ENCODE assay signal across 13 mouse cellular contexts in the genomic region with DNA sequence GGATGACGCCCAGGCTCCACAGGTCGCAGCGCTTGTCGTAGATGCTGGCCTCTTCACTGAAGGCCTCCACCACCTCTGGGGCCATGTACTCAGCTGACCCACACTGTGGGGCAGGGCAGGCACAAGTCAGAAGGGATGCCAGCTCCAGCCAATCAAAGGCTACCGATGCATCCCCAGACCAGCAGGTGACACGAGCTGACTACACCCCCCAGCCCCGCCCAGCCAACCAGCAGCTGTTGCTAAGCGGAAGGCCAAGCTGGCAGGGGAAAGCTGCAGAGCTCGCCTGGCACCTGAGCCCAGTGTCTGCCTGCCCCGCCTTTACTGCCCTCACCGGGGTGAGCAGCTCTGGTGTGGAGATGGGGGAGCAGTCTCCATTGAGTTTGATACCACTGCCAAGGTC. TPM values are rescaled to one million over a fixed set of nuclear protein-coding genes. Genes with fewer than 3 reads are reported as not detected.
DNase-seq lines count a peak whose midpoint lies in the region; ATAC-seq and TF ChIP-seq lines count a peak whose summit lies in the region.
"Had no signal": no experiment of that assay in that cellular context is flagged by ENCODE, and none has a peak within 500 bp of the region (broad histone marks: within the 10 kb centered on the region; RNA-seq: fewer than 3 reads in every experiment).

No protein-coding gene starts in this region.

- H3K9me3 ChIP-seq in hindbrain, postnatal 0 days (ENCODE audit: low read length) = no peaks in the 10 kb centered on the region
- no peaks in the 10 kb centered on the region for H3K9me3 ChIP-seq in hindbrain, embryonic 11.5 days (ENCODE audit: control insufficient read depth, low read length)
- H3K9me3 ChIP-seq: embryonic facial prominence, embryonic 10.5 days; lung, embryonic 15.5 days had no signal

- no peak overlapping the region for H3K9ac ChIP-seq in hindbrain, postnatal 0 days (replicated peaks; ENCODE audit: low read length)
- no peak overlapping the region for H3K9ac ChIP-seq in hindbrain, embryonic 11.5 days (ENCODE audit: low read depth, low read length)
- H3K9ac ChIP-seq: lung, embryonic 15.5 days had no signal

- TF ChIP-seq CTCF in hindbrain, postnatal 0 days (IDR thresholded peaks at IDR 0.05; ENCODE audit: low read depth) = no peak
- no peak for TF ChIP-seq CTCF in lung, adult 2 months (IDR thresholded peaks at IDR 0.05; ENCODE audit: insufficient read depth, low read length)

- H3K27ac ChIP-seq in hindbrain, postnatal 0 days = no peak overlapping the region
- H3K27ac ChIP-seq in hindbrain, embryonic 11.5 days (ENCODE audit: low read depth, low read length) = no peak overlapping the region
- H3K27ac ChIP-seq: lung, embryonic 15.5 days had no signal

- WGBS in hindbrain, postnatal 0 days = 61% methylated on average over 11 of the region's 11 CpGs
- WGBS in hindbrain, embryonic 11.5 days = 90% methylated on average over 11 of the region's 11 CpGs
- 73% methylated on average over 11 of the region's 11 CpGs for WGBS in lung, adult 2 months

- ATAC-seq in hindbrain, postnatal 0 days = no peak
- no peak for ATAC-seq in hindbrain, embryonic 11.5 days (ENCODE audit: low FRiP score)
- no peak for ATAC-seq in frontal cortex, adult (ENCODE audit: low TSS enrichment)

- no peak overlapping the region for H3K4me3 ChIP-seq in hindbrain, postnatal 0 days (ENCODE audit: low read length)
- no peak overlapping the region for H3K4me3 ChIP-seq in hindbrain, embryonic 11.5 days (ENCODE audit: low read depth, low read length)
- no peak overlapping the region for H3K4me3 ChIP-seq in lung, adult 2 months (replicated peaks; ENCODE audit: extremely low read depth, low read depth, low read length)
- H3K4me3 ChIP-seq: embryonic facial prominence, embryonic 10.5 days; lung, embryonic 15.5 days had no signal

- H3K4me2 ChIP-seq in hindbrain, postnatal 0 days (ENCODE audit: low read depth, low read length) = no peak overlapping the region
- no peak overlapping the region for H3K4me2 ChIP-seq in hindbrain, embryonic 11.5 days (replicated peaks; ENCODE audit: low read depth, low read length)
- H3K4me2 ChIP-seq: lung, embryonic 15.5 days had no signal

- H3K27me3 ChIP-seq in hindbrain, postnatal 0 days (ENCODE audit: insufficient read depth, low read length) = no peaks in the 10 kb centered on the region
- no peaks in the 10 kb centered on the region for H3K27me3 ChIP-seq in hindbrain, embryonic 11.5 days (ENCODE audit: control insufficient read depth, insufficient read depth, low read length)
- H3K27me3 ChIP-seq: lung, embryonic 15.5 days had no signal

- peaks cover 55% of the 10 kb centered on the region for H3K36me3 ChIP-seq in hindbrain, postnatal 0 days (ENCODE audit: insufficient read depth, low read length)
- peaks cover 21% of the 10 kb centered on the region; the same call in 1 of the 2 replicates for H3K36me3 ChIP-seq in hindbrain, embryonic 11.5 days (ENCODE audit: control insufficient read depth, insufficient read depth, low read length)

- DNase-seq in hindbrain, postnatal 0 days (ENCODE audit: low spot score) = peak; percentile 43
- DNase-seq in hindbrain, embryonic 11.5 days (ENCODE audit: low spot score) = no peak
- DNase-seq in MN1 (ENCODE audit: low spot score) = peak; percentile 89
- peak; percentile 68 to 80 for DNase-seq in cerebellum, postnatal 25 days
- DNase-seq in lung, adult 2 months = peak; percentile 41
- no peak for DNase-seq in layer of hippocampus, postnatal 25 days (ENCODE audit: extremely low spot score in 1 of 2, low spot score in 1 of 2)
- no peak for DNase-seq in adipocyte (ENCODE audit: low spot score)
- DNase-seq: adrenal gland, postnatal 25 days; right cerebral cortex, postnatal 14 days; thymus, postnatal 4 days had no signal

- no peak for TF ChIP-seq POLR2A in lung, adult 2 months (IDR thresholded peaks at IDR 0.05; ENCODE audit: borderline replicate concordance, extremely low read depth, low read depth, low read length)

- H3K4me1 ChIP-seq in hindbrain, postnatal 0 days (ENCODE audit: insufficient read depth, low read length) = peaks cover 14% of the 10 kb centered on the region
- peaks cover 3% of the 10 kb centered on the region; the same call in 1 of the 2 replicates for H3K4me1 ChIP-seq in hindbrain, embryonic 11.5 days (replicated peaks; ENCODE audit: control insufficient read depth, insufficient read depth, low read length)
- peaks cover 77% of the 10 kb centered on the region for H3K4me1 ChIP-seq in lung, adult 2 months (ENCODE audit: control insufficient read depth, insufficient read depth, low read length)

RNA-seq across cellular contexts. Expression of a gene that starts 9.3 kb away (rescaled TPM):
- 84.5 and 95.4 TPM in 2 replicates for total RNA-seq in hindbrain, postnatal 0 days (2014; rRNA removed)
- polyA plus RNA-seq in hindbrain, postnatal 0 days (2015; fragmentation: Nextera tagmentation; extraction: Ambion mirVana) = 38.2 and 40.5 TPM in 2 replicates
- 47.0 and 48.4 TPM in 2 replicates for polyA plus RNA-seq in hindbrain, embryonic 11.5 days (2014; fragmentation: Nextera tagmentation; extraction: Ambion mirVana)
- 267 and 338 TPM in 2 replicates for polyA plus RNA-seq in lung, adult 2 months (2012; rRNA removed)
- 10 to 100 TPM; 45.0 to 50.9 TPM for total RNA-seq in layer of hippocampus, postnatal 25 days (2021)

RNA-seq across cellular contexts. Expression of a gene that starts 11.7 kb away (rescaled TPM):
- 209 and 213 TPM in 2 replicates for total RNA-seq in hindbrain, postnatal 0 days (2014; rRNA removed)
- polyA plus RNA-seq in hindbrain, postnatal 0 days (2015; fragmentation: Nextera tagmentation; extraction: Ambion mirVana) = 81.9 and 82.8 TPM in 2 replicates
- 36.2 and 47.2 TPM in 2 replicates for polyA plus RNA-seq in hindbrain, embryonic 11.5 days (2014; fragmentation: Nextera tagmentation; extraction: Ambion mirVana)
- polyA plus RNA-seq in lung, adult 2 months (2012; rRNA removed) = 87.0 and 91.3 TPM in 2 replicates
- total RNA-seq in layer of hippocampus, postnatal 25 days (2021) = 100 to 1,000 TPM; 103 to 107 TPM

RNA-seq across cellular contexts. Expression of a gene that starts 33.2 kb away (rescaled TPM):
- total RNA-seq in hindbrain, postnatal 0 days (2014; rRNA removed) = 68.3 and 76.4 TPM in 2 replicates
- 37.2 and 38.8 TPM in 2 replicates for polyA plus RNA-seq in hindbrain, postnatal 0 days (2015; fragmentation: Nextera tagmentation; extraction: Ambion mirVana)
- polyA plus RNA-seq in hindbrain, embryonic 11.5 days (2014; fragmentation: Nextera tagmentation; extraction: Ambion mirVana) = 54.4 and 55.6 TPM in 2 replicates
- 51.5 and 52.4 TPM in 2 replicates for polyA plus RNA-seq in lung, adult 2 months (2012; rRNA removed)
- 10 to 100 TPM; 13.0 to 13.6 TPM for total RNA-seq in layer of hippocampus, postnatal 25 days (2021)

RNA-seq across cellular contexts. Expression of a gene that starts 33.4 kb away (rescaled TPM):
- 31.1 and 31.6 TPM in 2 replicates for total RNA-seq in hindbrain, postnatal 0 days (2014; rRNA removed)
- 46.7 and 52.2 TPM in 2 replicates for polyA plus RNA-seq in hindbrain, postnatal 0 days (2015; fragmentation: Nextera tagmentation; extraction: Ambion mirVana)
- 10.3 and 11.4 TPM in 2 replicates for polyA plus RNA-seq in hindbrain, embryonic 11.5 days (2014; fragmentation: Nextera tagmentation; extraction: Ambion mirVana)
- polyA plus RNA-seq in lung, adult 2 months (2012; rRNA removed) = 61.9 and 70.8 TPM in 2 replicates
- total RNA-seq in layer of hippocampus, postnatal 25 days (2021) = 10 to 100 TPM; 46.4 to 61.7 TPM

RNA-seq across cellular contexts. Expression of a gene that starts 46.0 kb away (rescaled TPM):
- total RNA-seq in hindbrain, postnatal 0 days (2014; rRNA removed) = 128 and 156 TPM in 2 replicates
- polyA plus RNA-seq in hindbrain, postnatal 0 days (2015; fragmentation: Nextera tagmentation; extraction: Ambion mirVana) = 94.3 and 95.5 TPM in 2 replicates
- polyA plus RNA-seq in hindbrain, embryonic 11.5 days (2014; fragmentation: Nextera tagmentation; extraction: Ambion mirVana) = 71.1 and 85.6 TPM in 2 replicates
- polyA plus RNA-seq in lung, adult 2 months (2012; rRNA removed) = 246 and 276 TPM in 2 replicates
- total RNA-seq in layer of hippocampus, postnatal 25 days (2021) = 100 to 1,000 TPM; 208 to 236 TPM

Comparison
In these comparisons a context has a peak if more than half of its experiments do, and no peak if none do; other contexts are left out.
1. DNase-seq: peak in hindbrain, postnatal 0 days (single experiment), MN1 (single experiment), cerebellum, postnatal 25 days (2 of 2) and lung, adult 2 months (single experiment); none in hindbrain, embryonic 11.5 days (single experiment), layer of hippocampus, postnatal 25 days (0 of 2) and adipocyte (single experiment).